ENCODE assay signal across 8 mouse cellular contexts in the genomic region with DNA sequence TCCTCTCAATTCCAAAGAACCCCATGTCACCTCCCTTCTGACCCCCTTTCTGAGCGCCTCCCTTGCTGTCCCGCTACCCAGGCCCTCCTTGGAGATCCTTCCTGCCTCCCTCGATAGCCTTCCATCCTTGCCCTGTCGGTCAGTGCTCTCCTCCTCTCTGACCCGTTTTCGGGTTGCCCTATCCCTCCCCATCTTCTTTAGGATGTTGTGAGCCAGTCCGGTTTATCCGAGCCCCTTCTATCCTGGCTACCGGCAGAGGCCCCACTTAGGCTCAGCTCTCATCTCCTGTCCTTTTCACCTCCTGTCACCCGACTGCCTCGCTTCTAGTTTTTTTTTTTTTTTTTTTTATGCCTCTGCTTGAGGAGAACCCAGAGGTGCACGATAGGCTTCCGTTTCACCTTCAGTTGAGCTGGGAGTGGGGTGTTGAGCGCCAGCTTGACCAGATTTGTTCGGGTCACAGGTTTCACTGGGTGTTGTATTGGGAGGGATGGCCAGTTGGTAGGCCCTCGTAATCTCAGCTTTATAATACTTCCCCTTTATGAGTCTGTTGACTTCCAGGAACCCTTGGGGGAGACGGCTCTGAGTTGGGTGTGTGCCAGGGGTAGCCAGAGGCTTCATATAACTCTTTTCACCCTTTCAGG. TPM values are rescaled to one million over a fixed set of nuclear protein-coding genes. Genes with fewer than 3 reads are reported as not detected.
DNase-seq lines count a peak whose midpoint lies in the region; ATAC-seq and TF ChIP-seq lines count a peak whose summit lies in the region.

No protein-coding gene starts in this region.

- no peak; the same call in 1 of the 2 replicates for ATAC-seq in forebrain, embryonic 16.5 days
- ATAC-seq in intestine, embryonic 14.5 days (replicated peaks; ENCODE audit: low FRiP score, low TSS enrichment, low read depth) = peak; percentile 44

- intact Hi-C loops in gastrocnemius, adult 2 months (cut with DNase I) = loop anchor here (10.0 kb wide), 1 partner anchor 292 kb away; no protein-coding TSS in a partner anchor

- TF ChIP-seq CTCF in gastrocnemius, adult 2 months (IDR thresholded peaks at IDR 0.05) = no peak
- TF ChIP-seq CTCF in lung, adult 2 months (IDR thresholded peaks at IDR 0.05; ENCODE audit: insufficient read depth, low read length) = no peak

- peak overlapping the region; percentile 100 for H3K27ac ChIP-seq in gastrocnemius, adult 2 months
- H3K27ac ChIP-seq in forebrain, embryonic 16.5 days (ENCODE audit: low read length) = no peak overlapping the region
- peak overlapping the region; percentile 67 for H3K27ac ChIP-seq in intestine, embryonic 14.5 days (ENCODE audit: low read depth)

- peaks cover 5% of the 10 kb centered on the region for H3K4me1 ChIP-seq in forebrain, embryonic 16.5 days (replicated peaks; ENCODE audit: control insufficient read depth, insufficient read depth, low read length)
- peaks cover 14% of the 10 kb centered on the region; the same call in 1 of the 2 replicates for H3K4me1 ChIP-seq in intestine, embryonic 14.5 days (replicated peaks; ENCODE audit: control insufficient read depth, insufficient read depth, low read length)
- H3K4me1 ChIP-seq in lung, adult 2 months (ENCODE audit: control insufficient read depth, insufficient read depth, low read length) = 0 out of 2 replicates have a peak, but pooled peaks cover 4% of the 10 kb centered on the region

- DNase-seq in gastrocnemius, adult 2 months = peak; percentile 66
- no peak for DNase-seq in gastrocnemius, postnatal 25 days
- DNase-seq in MEL-GATA-1-ER (ENCODE audit: extremely low read depth, low read depth) = peak; percentile 79
- DNase-seq in intestine, embryonic 14.5 days (ENCODE audit: low spot score) = no peak
- peak; percentile 50 for DNase-seq in lung, adult 2 months
- DNase-seq in skeletal muscle tissue, adult 2 months (ENCODE audit: low read depth, low spot score) = peak; percentile 48
- DNase-seq in layer of hippocampus, adult 18-20 months (ENCODE audit: low spot score in 2 of 2) = no peak

- peak overlapping the region; percentile 94 for H3K4me3 ChIP-seq in gastrocnemius, adult 2 months
- H3K4me3 ChIP-seq in forebrain, embryonic 16.5 days (replicated peaks; ENCODE audit: low read length) = peak overlapping the region; percentile 73
- H3K4me3 ChIP-seq in intestine, embryonic 14.5 days (ENCODE audit: low read depth, low read length) = peak overlapping the region; percentile 79
- peak overlapping the region; percentile 83 for H3K4me3 ChIP-seq in lung, adult 2 months (replicated peaks; ENCODE audit: extremely low read depth, low read depth, low read length)

- peak overlapping the region; percentile 77 for H3K9ac ChIP-seq in forebrain, embryonic 16.5 days (replicated peaks; ENCODE audit: low read depth, low read length)
- H3K9ac ChIP-seq in intestine, embryonic 14.5 days (ENCODE audit: low read length) = peak overlapping the region; percentile 89

- no peaks in the 10 kb centered on the region for H3K9me3 ChIP-seq in forebrain, embryonic 16.5 days (ENCODE audit: control insufficient read depth, low read length)
- H3K9me3 ChIP-seq in intestine, embryonic 14.5 days (ENCODE audit: control insufficient read depth, low read length) = no peaks in the 10 kb centered on the region

- 4% methylated on average over 17 of the region's 17 CpGs for WGBS in forebrain, embryonic 16.5 days
- WGBS in intestine, embryonic 14.5 days = 6% methylated on average over 17 of the region's 17 CpGs
- 2% methylated on average over 16 of the region's 17 CpGs for WGBS in lung, adult 2 months

- H3K4me2 ChIP-seq in forebrain, embryonic 16.5 days (ENCODE audit: low read length) = peak overlapping the region; percentile 87
- H3K4me2 ChIP-seq in intestine, embryonic 14.5 days (ENCODE audit: low read length) = peak overlapping the region; percentile 68

- no peak for TF ChIP-seq POLR2A in lung, adult 2 months (IDR thresholded peaks at IDR 0.05; ENCODE audit: borderline replicate concordance, extremely low read depth, low read depth, low read length)

- H3K27me3 ChIP-seq in forebrain, embryonic 16.5 days (replicated peaks; ENCODE audit: control insufficient read depth, insufficient read depth, low read length) = no peaks in the 10 kb centered on the region
- H3K27me3 ChIP-seq in intestine, embryonic 14.5 days (replicated peaks; ENCODE audit: control insufficient read depth, insufficient read depth, low read length) = no peaks in the 10 kb centered on the region

- no peaks in the 10 kb centered on the region for H3K36me3 ChIP-seq in forebrain, embryonic 16.5 days (ENCODE audit: control insufficient read depth, insufficient read depth)
- H3K36me3 ChIP-seq in intestine, embryonic 14.5 days (ENCODE audit: control insufficient read depth, insufficient read depth, low read length) = 0 out of 2 replicates have a peak, but pooled peaks cover 3% of the 10 kb centered on the region

RNA-seq across cellular contexts. Expression of a gene that starts 0.7 kb away (rescaled TPM):
- total RNA-seq in gastrocnemius, adult 2 months (2021) = 10 to 100 TPM; 29.1 to 30.7 TPM
- 10 to 100 TPM; 29.1 to 30.2 TPM for total RNA-seq in gastrocnemius, postnatal 25 days (2021)
- 1.2 and 1.3 TPM in 2 replicates for polyA plus RNA-seq in forebrain, embryonic 16.5 days (2015; fragmentation: Nextera tagmentation; extraction: Ambion mirVana)
- polyA plus RNA-seq in intestine, embryonic 14.5 days (2014; fragmentation: Nextera tagmentation; extraction: Ambion mirVana) = 2.1 and 2.5 TPM in 2 replicates
- polyA plus RNA-seq in lung, adult 2 months (2012; rRNA removed) = 33.3 and 41.7 TPM in 2 replicates
- 10 to 100 TPM; 22.5 to 26.0 TPM for total RNA-seq in layer of hippocampus, adult 18-20 months (2021)

RNA-seq across cellular contexts. Expression of a gene that starts 25.6 kb away (rescaled TPM):
- 1 to 10 TPM; 1.5 to 1.6 TPM for total RNA-seq in gastrocnemius, adult 2 months (2021)
- 1 to 10 TPM in 1 of 2 experiments, under 1 TPM in 1; 0.97 to 1.9 TPM for total RNA-seq in gastrocnemius, postnatal 25 days (2021)
- 4.5 and 4.6 TPM in 2 replicates for polyA plus RNA-seq in forebrain, embryonic 16.5 days (2015; fragmentation: Nextera tagmentation; extraction: Ambion mirVana)
- polyA plus RNA-seq in intestine, embryonic 14.5 days (2014; fragmentation: Nextera tagmentation; extraction: Ambion mirVana) = 1.9 and 2.6 TPM in 2 replicates
- 15.2 and 22.0 TPM in 2 replicates for polyA plus RNA-seq in lung, adult 2 months (2012; rRNA removed)
- 1 to 10 TPM; 2.0 to 2.9 TPM for total RNA-seq in layer of hippocampus, adult 18-20 months (2021)

RNA-seq across cellular contexts. Expression of a gene that starts 56.3 kb away (rescaled TPM):
- total RNA-seq in gastrocnemius, adult 2 months (2021) = 10 to 100 TPM; 12.9 to 13.9 TPM
- total RNA-seq in gastrocnemius, postnatal 25 days (2021) = 10 to 100 TPM; 11.4 to 11.6 TPM
- polyA plus RNA-seq in forebrain, embryonic 16.5 days (2015; fragmentation: Nextera tagmentation; extraction: Ambion mirVana) = 34.4 and 40.3 TPM in 2 replicates
- polyA plus RNA-seq in intestine, embryonic 14.5 days (2014; fragmentation: Nextera tagmentation; extraction: Ambion mirVana) = 31.8 and 32.4 TPM in 2 replicates
- polyA plus RNA-seq in lung, adult 2 months (2012; rRNA removed) = 69.0 and 75.8 TPM in 2 replicates
- 100 to 1,000 TPM; 107 to 109 TPM for total RNA-seq in layer of hippocampus, adult 18-20 months (2021)

Comparison
In these comparisons a context has a peak if more than half of its experiments do, and no peak if none do; other contexts are left out.
1. DNase-seq: peak in gastrocnemius, adult 2 months (single experiment), MEL-GATA-1-ER (single experiment), lung, adult 2 months (single experiment) and skeletal muscle tissue, adult 2 months (single experiment); none in gastrocnemius, postnatal 25 days (single experiment), intestine, embryonic 14.5 days (single experiment) and layer of hippocampus, adult 18-20 months (0 of 2).
2. RNA of a gene that starts 56.3 kb away (total RNA-seq): 107 to 109 TPM in layer of hippocampus, adult 18-20 months; 12.9 to 13.9 TPM in gastrocnemius, adult 2 months and 11.4 to 11.6 TPM in gastrocnemius, postnatal 25 days; every median in the first group is over 4 times any median in the second.
3. Peak in every context shown above with its lines, with median percentiles within 50 percentile points of each other: H3K4me3 ChIP-seq.